Mouse (Mus musculus) CD4-positive, CD25-positive, alpha-beta regulatory T cell, adult 4 months (primary cell): ENCODE results near the gene Rpsa. TPM values are rescaled to one million over a fixed set of nuclear protein-coding genes. Genes with fewer than 3 reads are reported as not detected.
A peak's percentile ranks its signal among the peaks of the same experiment; 100 is the strongest.

ENCODE experiments used
- ATAC-seq: one replicate; pipeline ENCODE4 v1.8.0; 2017
- polyA plus RNA-seq, 2 experiments: library from polyadenylated mRNA; unstranded; fragments of 100-300 nt; shearing (Covaris generic); gene quantifications; one replicate each; pipeline ENCODE4 v1.2.1; 2017

Rpsa gene
- polyA plus RNA-seq, 2 experiments from 2014 or later: 3,019 to 3,169 TPM

- ATAC-seq: no peak
Observed at GRCm38 (mm10) chr9:120114051-120114788, 13.3 kb upstream of the Rpsa start.

- ATAC-seq: no peak
Observed at GRCm38 (mm10) chr9:120114789-120115151, 12.7 kb upstream of the Rpsa start.

- no peak for ATAC-seq
Observed at GRCm38 (mm10) chr9:120115580-120115979, 11.9 kb upstream of the Rpsa start.

- ATAC-seq: no peak
Observed at GRCm38 (mm10) chr9:120116184-120116624, 11.3 kb upstream of the Rpsa start.

- no peak for ATAC-seq
Observed at GRCm38 (mm10) chr9:120118212-120118611, 9.3 kb upstream of the Rpsa start.

- no peak for ATAC-seq
Observed at GRCm38 (mm10) chr9:120120503-120120902, 7.0 kb upstream of the Rpsa start.

- ATAC-seq: no peak
Observed at GRCm38 (mm10) chr9:120126868-120127267, 621 bp upstream of the Rpsa start.

GRCm38 (mm10) chr9:120129276-120129675, 1.8 kb downstream of the Rpsa start:
- ATAC-seq: no peak

GRCm38 (mm10) chr9:120131784-120132288, 4.3 kb downstream of the Rpsa start:
- no peak for ATAC-seq

GRCm38 (mm10) chr9:120132980-120133754, 5.7 kb downstream of the Rpsa start:
- ATAC-seq: no peak

- ATAC-seq: no peak
Observed at GRCm38 (mm10) chr9:120133755-120134475, 6.4 kb downstream of the Rpsa start.

- no peak for ATAC-seq
Observed at GRCm38 (mm10) chr9:120134529-120135160, 7.2 kb downstream of the Rpsa start.

- no peak for ATAC-seq
Observed at GRCm38 (mm10) chr9:120135454-120135853, 8.0 kb downstream of the Rpsa start.

GRCm38 (mm10) chr9:120140652-120141051, 13.2 kb downstream of the Rpsa start:
- ATAC-seq: peak; percentile 89

- ATAC-seq: no peak
Observed at GRCm38 (mm10) chr9:120144474-120144873, 17.0 kb downstream of the Rpsa start.

GRCm38 (mm10) chr9:120149222-120149828, 21.8 kb downstream of the Rpsa start, which contains the start of gene Mobp:
TSS of gene Mobp (plus strand) at chr9:120149707.
- ATAC-seq: no peak

- ATAC-seq: no peak
Observed at GRCm38 (mm10) chr9:120151152-120151551, 23.7 kb downstream of the Rpsa start.

GRCm38 (mm10) chr9:120151906-120152399, 24.5 kb downstream of the Rpsa start:
- no peak for ATAC-seq

GRCm38 (mm10) chr9:120158047-120158446, 30.6 kb downstream of the Rpsa start:
- ATAC-seq: no peak

- ATAC-seq: no peak
Observed at GRCm38 (mm10) chr9:120163862-120164261, 36.4 kb downstream of the Rpsa start.

GRCm38 (mm10) chr9:120167826-120168225, 40.3 kb downstream of the Rpsa start:
- no peak for ATAC-seq

GRCm38 (mm10) chr9:120171295-120171694, 43.8 kb downstream of the Rpsa start:
- ATAC-seq: peak; percentile 39
